Mouse (Mus musculus): Measurements from ENCODE around the gene Emid1. TPM values are rescaled to one million over a fixed set of nuclear protein-coding genes. Genes with fewer than 3 reads are reported as not detected.

Gene Emid1
- polyA plus RNA-seq, 2 experiments from 2014 or later: not detected

GRCm38 (mm10) chr11:5062860-5063505 lies 89.1 kb downstream of the Emid1 start:
- ATAC-seq: no peak

DNA sequence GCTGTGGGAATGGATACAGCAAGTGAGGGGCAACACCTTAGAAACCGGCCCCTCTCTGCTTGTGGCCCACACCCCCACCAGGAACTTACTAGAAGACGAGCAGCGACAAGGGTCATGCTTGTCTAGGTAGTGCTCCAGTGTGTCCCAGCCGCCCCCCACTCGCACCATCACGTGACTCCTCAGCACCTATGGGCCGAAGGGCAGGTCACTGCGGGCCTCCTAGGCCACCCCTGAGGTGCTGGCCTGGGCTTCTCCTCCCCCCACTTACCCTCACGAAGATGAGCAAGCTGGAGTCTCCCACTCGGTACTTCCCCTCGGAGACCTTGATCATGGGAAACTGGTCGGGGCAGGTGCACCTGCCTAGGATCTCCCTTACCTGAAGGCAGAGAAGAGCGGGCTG lies 89.7 kb downstream of the Emid1 start:
- no peak for ATAC-seq

GRCm38 (mm10) chr11:5061413-5062139 lies 90.5 kb downstream of the Emid1 start:
- peak; percentile 43 for ATAC-seq

DNA sequence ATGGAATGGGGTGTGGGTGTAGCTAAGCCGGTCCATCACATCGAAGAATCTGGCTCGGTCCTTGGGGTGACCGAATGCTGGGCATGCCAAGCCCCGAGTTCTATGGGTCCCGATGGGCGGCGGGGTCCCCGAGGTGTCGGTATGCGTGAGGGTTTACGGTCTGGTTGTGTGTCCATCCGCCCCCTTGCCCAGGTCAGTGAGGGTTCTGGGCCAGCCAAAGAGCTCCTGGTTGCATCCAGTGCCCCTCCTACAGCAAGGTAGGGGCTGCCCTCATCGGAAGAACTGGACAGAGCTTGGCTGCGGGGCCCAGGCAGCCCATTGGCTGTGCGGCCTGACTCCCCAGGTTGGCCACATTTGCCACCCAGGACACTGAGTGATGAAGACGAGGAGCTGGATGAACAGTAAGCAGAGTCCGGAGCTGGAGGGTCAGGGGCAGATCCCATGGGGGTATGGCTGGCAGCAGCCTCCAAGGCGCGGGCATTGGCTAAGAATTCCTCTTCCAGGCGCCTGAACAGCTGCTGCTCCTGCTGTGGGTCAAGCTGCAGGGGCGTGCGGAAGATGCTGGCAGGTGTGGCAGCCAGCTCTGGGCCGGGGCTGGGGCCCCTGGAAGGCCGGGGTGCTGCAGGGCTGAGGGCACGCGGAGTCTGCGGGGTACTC lies 91.2 kb downstream of the Emid1 start:
- ATAC-seq: no peak

DNA sequence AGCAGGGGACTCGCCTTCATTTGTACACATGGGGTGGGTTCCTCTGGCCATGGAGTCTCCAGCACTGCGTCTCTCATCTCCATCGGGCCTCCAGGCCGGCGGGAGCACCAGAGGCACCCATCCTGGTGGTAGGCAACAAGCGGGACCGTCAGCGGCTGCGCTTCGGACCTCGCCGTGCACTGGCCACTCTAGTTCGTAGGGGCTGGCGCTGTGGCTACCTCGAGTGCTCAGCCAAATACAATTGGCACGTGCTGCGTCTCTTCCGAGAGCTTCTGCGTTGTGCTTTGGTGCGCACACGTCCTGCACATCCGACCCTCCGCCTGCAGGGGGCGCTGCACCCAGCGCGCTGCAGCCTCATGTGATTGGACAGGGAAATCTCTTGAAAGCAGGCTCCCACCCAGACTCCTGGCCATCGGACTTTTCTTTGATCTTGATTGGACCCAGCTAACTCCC lies 92.3 kb downstream of the Emid1 start:
- no peak for ATAC-seq

DNA sequence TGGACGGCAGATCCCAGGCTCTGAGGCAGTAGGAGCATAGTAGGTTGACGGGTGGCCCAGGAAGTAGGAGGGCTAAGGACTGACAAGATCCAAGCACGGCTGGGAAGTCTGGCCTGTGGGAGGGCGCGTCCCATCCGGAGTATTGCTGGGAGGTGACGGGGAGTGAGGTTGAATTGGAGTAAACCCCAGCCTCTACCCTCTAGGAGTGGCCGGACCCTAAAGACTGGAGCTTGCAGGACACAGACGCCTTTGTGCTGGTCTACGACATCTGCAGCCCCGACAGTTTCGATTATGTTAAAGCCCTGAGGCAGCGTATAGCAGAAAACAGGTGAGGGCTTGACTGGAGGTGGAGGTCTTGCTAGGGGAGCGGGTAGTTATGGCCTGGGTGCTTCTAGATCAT lies 92.8 kb downstream of the Emid1 start:
- ATAC-seq: no peak

DNA sequence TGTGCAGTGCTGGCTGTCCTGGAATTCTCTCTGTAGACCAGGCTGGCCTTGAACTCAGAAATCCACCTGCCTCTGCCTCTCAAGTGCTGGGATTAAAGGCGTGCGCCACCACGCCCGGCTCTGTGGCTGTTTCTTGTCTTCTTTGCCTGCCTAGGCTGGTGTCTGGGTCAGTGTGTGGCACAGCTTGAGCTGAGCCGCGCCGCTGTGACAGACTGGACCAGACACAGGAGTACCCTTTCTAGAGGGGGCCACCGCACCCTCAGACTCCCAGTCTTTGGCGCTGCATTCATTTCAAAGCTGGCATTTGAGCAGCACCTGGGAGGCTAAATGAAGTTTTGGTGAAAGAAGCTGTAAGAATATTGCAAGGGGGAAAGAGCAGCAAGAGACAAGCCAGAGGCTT lies 93.3 kb downstream of the Emid1 start:
- ATAC-seq: no peak

GRCm38 (mm10) chr11:5057856-5058641 lies 94.0 kb downstream of the Emid1 start, which contains the start of gene Rasl10a:
Rasl10a (plus strand) TSS chr11:5058128.
- peak; percentile 18 for ATAC-seq

DNA sequence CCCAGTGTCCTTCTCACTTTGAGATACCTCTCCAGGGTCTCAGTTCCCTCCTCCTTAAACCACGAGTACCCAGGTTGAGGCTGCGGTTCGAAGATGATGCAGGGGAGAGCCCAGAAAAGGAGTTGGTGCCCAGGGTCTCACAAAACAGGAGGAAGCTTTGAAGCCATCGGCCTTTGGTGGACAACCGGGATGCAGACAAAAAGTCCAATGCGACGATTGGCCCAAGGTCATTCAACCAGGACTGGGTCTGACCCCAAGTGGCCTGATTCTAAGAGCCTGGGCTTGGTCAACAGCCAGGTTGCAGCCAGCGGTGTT lies 94.6 kb downstream of the Emid1 start:
- ATAC-seq: no peak

DNA sequence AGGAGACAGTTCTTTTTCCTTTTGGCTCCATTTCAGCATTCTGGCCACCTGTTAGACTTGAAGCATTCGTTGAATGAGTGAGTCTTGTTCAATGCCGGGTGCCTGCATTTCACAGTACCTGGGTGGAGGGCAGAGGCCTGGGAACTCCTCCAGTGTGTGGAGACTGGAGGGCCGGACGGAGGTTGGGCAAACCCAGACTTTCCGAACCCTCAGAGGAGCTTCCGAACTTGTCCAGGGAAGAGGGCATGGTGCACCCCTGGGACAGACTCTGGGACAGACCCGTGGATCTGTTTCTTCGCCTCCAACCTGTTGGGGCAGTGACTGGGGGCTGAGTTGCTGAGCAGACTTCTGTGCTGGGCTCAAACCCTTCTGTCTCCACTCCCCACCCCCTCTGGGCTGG lies 95.0 kb downstream of the Emid1 start:
- ATAC-seq: no peak

Other genes with a start within 250 kb of the Emid1 start
- 1 to 10 TPM; 6.5 to 9.2 TPM for gene Nefh, start 204.2 kb downstream of the Emid1 start, polyA plus RNA-seq (2017; shearing (Covaris generic))
- 10 to 100 TPM; 51.9 to 60.4 TPM for gene Ap1b1, start 165.4 kb downstream of the Emid1 start, polyA plus RNA-seq (2017; shearing (Covaris generic))
- not detected for gene Rasl10a, start 94.1 kb downstream of the Emid1 start, polyA plus RNA-seq (2017; shearing (Covaris generic))
- under 1 TPM; 0.37 to 0.38 TPM for gene Gas2l1, start 86.9 kb downstream of the Emid1 start, polyA plus RNA-seq (2017; shearing (Covaris generic))
- gene Rhbdd3, start 53.3 kb downstream of the Emid1 start, polyA plus RNA-seq (2017; shearing (Covaris generic)): 1 to 10 TPM; 5.6 to 5.9 TPM
- gene Ewsr1, start 53.0 kb downstream of the Emid1 start, polyA plus RNA-seq (2017; shearing (Covaris generic)): 100 to 1,000 TPM; 143 to 144 TPM
- gene Kremen1, start 109.3 kb upstream of the Emid1 start, polyA plus RNA-seq (2017; shearing (Covaris generic)): 1 to 10 TPM; 3.3 to 4.2 TPM